Mouse (Mus musculus) limb, embryonic 14.5 days (tissue): Measurements from ENCODE around the gene Tmcc3. TPM values are rescaled to one million over a fixed set of nuclear protein-coding genes. Genes with fewer than 3 reads are reported as not detected.
A peak's percentile ranks its signal among the peaks of the same experiment; 100 is the strongest.

Experiments
- ATAC-seq: fragments of 200-750 bp; cut with Nextera tagmentation; 2 replicates; pipeline ENCODE4 v1.8.0; 2017; ENCODE audit warnings: low read depth, moderate number of reproducible peaks, moderate TSS enrichment; ENCODE audit not compliant: low FRiP score
- DNase-seq: peaks from one replicate; pipeline ENCODE4 v3.0.0-alpha.2; 2015; ENCODE audit warnings: low spot score
- H3K27ac ChIP-seq: fragments of 300-500 bp; sonication (generic); replicated peaks from 2 replicates; pipeline ENCODE4 v1.5.1; 2014; ENCODE audit warnings: low read depth, mild to moderate bottlenecking, low read length, moderate library complexity, mixed read lengths
- H3K27me3 ChIP-seq: fragments of 300-500 bp; sonication (generic); 2 replicates; pipeline ENCODE4 v1.6.1; 2014; ENCODE audit warnings: low read length, mixed read lengths; ENCODE audit not compliant: control insufficient read depth, insufficient read depth
- H3K36me3 ChIP-seq: fragments of 300-500 bp; sonication (generic); 2 replicates; pipeline ENCODE4 v1.6.1; 2014; ENCODE audit warnings: mild to moderate bottlenecking, low read length, moderate library complexity, mixed read lengths; ENCODE audit not compliant: control insufficient read depth, insufficient read depth
- H3K4me1 ChIP-seq: fragments of 300-500 bp; sonication (generic); 2 replicates; pipeline ENCODE4 v1.6.1; 2014; ENCODE audit warnings: antibody characterized with exemption, low read length, mixed read lengths; ENCODE audit not compliant: control insufficient read depth, insufficient read depth
- H3K4me2 ChIP-seq: fragments of 300-500 bp; sonication (generic); replicated peaks from 2 replicates; pipeline ENCODE4 v1.6.1; 2014; ENCODE audit warnings: low read depth, mild to moderate bottlenecking, low read length, moderate library complexity; ENCODE audit not compliant: severe bottlenecking
- H3K4me3 ChIP-seq: fragments of 300-500 bp; sonication (generic); replicated peaks from 2 replicates; pipeline ENCODE4 v1.5.1; 2014; ENCODE audit warnings: low read length
- H3K9ac ChIP-seq: fragments of 300-500 bp; sonication (generic); 2 replicates; pipeline ENCODE4 v1.6.1; 2014; ENCODE audit warnings: mild to moderate bottlenecking, low read depth, low read length, moderate library complexity; ENCODE audit not compliant: severe bottlenecking
- H3K9me3 ChIP-seq: fragments of 300-500 bp; sonication (generic); 2 replicates; pipeline ENCODE4 v1.6.1; 2016; ENCODE audit warnings: low read length; ENCODE audit not compliant: control insufficient read depth
- POLR2A ChIP-seq: fragments of 200-500 bp; IDR thresholded peaks from 2 replicates; pipeline ENCODE4 v1.8.0; 2012; ENCODE audit warnings: inconsistent platforms, mild to moderate bottlenecking, moderate library complexity, borderline replicate concordance; ENCODE audit not compliant: insufficient read depth, insufficient read length; ENCODE audit errors: extremely low read depth
- WGBS: fragments of 180-500 bp; shearing (Covaris S2); extraction: QIAGEN DNeasy Blood & Tissue Kit; methylation state at CpG from one replicate; pipeline ENCODE4 v1.1.7; 2014; 5-methylcytosine and 5-hydroxymethylcytosine counted together
- polyA plus RNA-seq, 2 experiments: library from polyadenylated mRNA; depleted of rRNA in 1 of 2; stranded (reverse) in 1 of 2; unstranded in 1 of 2; fragments of >200 nt; fragmentation: Nextera tagmentation in 1 of 2; extraction: Ambion mirVana in 1 of 2; gene quantifications; 2 replicates each; pipeline versions ENCODE4 v1.2.1 to v1.2.3; 2012 to 2014

Tmcc3 gene
- polyA plus RNA-seq, 2 experiments, result 10.5 to 18.2 TPM

GRCm38 (mm10) chr10:94540241-94540640, 228.5 kb downstream of the Tmcc3 start:
- Histone ChIP-seq H3K4me2 (no peak overlapping the region), H3K9me3 (no peaks in the 10 kb centered on the region; the same call in 1 of the 2 replicates), H3K4me1 (peaks cover 8% of the 10 kb centered on the region), H3K27ac (no peak overlapping the region), H3K27me3 (no peaks in the 10 kb centered on the region), H3K36me3 (no peaks in the 10 kb centered on the region), H3K9ac (no peak overlapping the region), H3K4me3 (no peak overlapping the region)
- ATAC-seq, result no peak
- 74% methylated on average over 4 of the region's 4 CpGs for WGBS
- no peak for DNase-seq
- TF ChIP-seq POLR2A, result no peak

GRCm38 (mm10) chr10:94543956-94544355, 232.2 kb downstream of the Tmcc3 start:
- no peak for TF ChIP-seq POLR2A
- no peak for DNase-seq
- H3K4me1 ChIP-seq, result peaks cover 17% of the 10 kb centered on the region
- H3K27me3 ChIP-seq, result no peaks in the 10 kb centered on the region
- no peak overlapping the region for H3K4me2 ChIP-seq
- no peaks in the 10 kb centered on the region; the same call in 1 of the 2 replicates for H3K9me3 ChIP-seq
- H3K27ac ChIP-seq, result no peak overlapping the region
- H3K9ac ChIP-seq, result no peak overlapping the region
- ATAC-seq, result no peak
- H3K4me3 ChIP-seq, result no peak overlapping the region
- H3K36me3 ChIP-seq, result no peaks in the 10 kb centered on the region
- 59% methylated on average over 8 of the region's 8 CpGs for WGBS

- Histone ChIP-seq H3K9ac (peak overlapping the region; percentile 47; the same call in 1 of the 2 replicates), H3K4me3 (peak overlapping the region; percentile 28; the same call in 1 of the 2 replicates), H3K9me3 (no peaks in the 10 kb centered on the region; the same call in 1 of the 2 replicates), H3K27ac (no peak overlapping the region), H3K27me3 (no peaks in the 10 kb centered on the region), H3K4me2 (peak overlapping the region; percentile 49), H3K36me3 (no peaks in the 10 kb centered on the region), H3K4me1 (peaks cover 17% of the 10 kb centered on the region)
- ATAC-seq, result no peak
- no peak for TF ChIP-seq POLR2A
- 13% methylated on average over 8 of the region's 8 CpGs for WGBS
- no peak for DNase-seq
These were observed 233.1 kb downstream of the Tmcc3 start for GRCm38 (mm10) chr10:94544803-94545202.

- WGBS, result 13% methylated on average over 21 of the region's 21 CpGs
- ATAC-seq, result peak; percentile 79
- no peak for TF ChIP-seq POLR2A
- Histone ChIP-seq H3K27me3 (no peaks in the 10 kb centered on the region), H3K27ac (peak overlapping the region; percentile 85), H3K4me1 (peaks cover 17% of the 10 kb centered on the region), H3K36me3 (no peaks in the 10 kb centered on the region), H3K9me3 (no peaks in the 10 kb centered on the region; the same call in 1 of the 2 replicates), H3K9ac (peak overlapping the region; percentile 47), H3K4me2 (peak overlapping the region; percentile 49), H3K4me3 (peak overlapping the region; percentile 28)
- peak; percentile 88 for DNase-seq
These were observed 233.7 kb downstream of the Tmcc3 start for GRCm38 (mm10) chr10:94545259-94546019.

GRCm38 (mm10) chr10:94546617-94547016, 234.9 kb downstream of the Tmcc3 start:
- H3K27ac ChIP-seq, result peak overlapping the region; percentile 45; the same call in 1 of the 2 replicates
- whole genome bisulfite sequencing, result 48% methylated on average over 6 of the region's 6 CpGs

More at GRCm38 (mm10) chr10:94546617-94547016, 234.9 kb downstream of the Tmcc3 start:
- ATAC-seq, result no peak
- H3K4me2 ChIP-seq, result no peak overlapping the region
- no peak for TF ChIP-seq POLR2A
- no peak overlapping the region for H3K4me3 ChIP-seq
- DNase-seq, result no peak
- H3K4me1 ChIP-seq, result peaks cover 17% of the 10 kb centered on the region
- H3K36me3 ChIP-seq, result no peaks in the 10 kb centered on the region
- H3K9me3 ChIP-seq, result no peaks in the 10 kb centered on the region; the same call in 1 of the 2 replicates
- H3K9ac ChIP-seq, result no peak overlapping the region
- no peaks in the 10 kb centered on the region for H3K27me3 ChIP-seq
